Mouse (Mus musculus): ENCODE measurements around the gene Msh4. TPM values are rescaled to one million over a fixed set of nuclear protein-coding genes. Genes with fewer than 3 reads are reported as not detected.
"Not testable (repeated sequence)": the region's sequence is repeated elsewhere in the genome, so short reads cannot be mapped to it uniquely, and the experiment has no call there.

Msh4 gene
- polyA plus RNA-seq, 1 experiment, result 0.02 TPM

DNA sequence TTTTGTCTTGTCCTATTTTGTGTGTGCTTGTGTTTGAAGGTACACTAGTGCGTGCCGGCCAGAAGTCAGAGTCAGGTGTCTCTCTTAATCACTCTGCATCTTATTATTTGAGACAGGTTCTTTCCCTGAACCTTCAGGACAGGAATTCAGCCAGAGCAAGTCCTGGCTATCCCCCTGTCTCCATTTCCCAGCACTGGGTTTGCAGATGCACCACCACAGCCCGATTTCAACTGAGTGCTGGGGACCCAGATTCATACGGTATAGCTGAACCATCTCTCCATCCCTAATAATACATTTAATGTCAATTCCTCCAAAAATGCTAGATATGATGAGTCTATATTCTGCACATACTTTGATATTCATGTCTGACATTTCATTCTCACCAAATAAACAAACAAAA, 71.9 kb downstream of the Msh4 start:
- no peak for TF ChIP-seq MAX (IDR thresholded peaks at IDR 0.05)
- TF ChIP-seq CTCF (IDR thresholded peaks at IDR 0.05; ENCODE audit: control insufficient read depth, insufficient read depth, insufficient read length), result no peak
- TF ChIP-seq MYOG (IDR thresholded peaks at IDR 0.05; ENCODE audit: control insufficient read depth, extremely low read depth, insufficient read length), result no peak
- TF ChIP-seq MYOD1 (IDR thresholded peaks at IDR 0.05; ENCODE audit: control insufficient read depth, insufficient read length, low read depth), result no peak
- TF ChIP-seq USF1 (IDR thresholded peaks at IDR 0.05; ENCODE audit: low read depth), result no peak
- no peak for TF ChIP-seq CEBPB (IDR thresholded peaks at IDR 0.05; ENCODE audit: low read depth)
- no peak for TF ChIP-seq FOSL1 (IDR thresholded peaks at IDR 0.05; ENCODE audit: insufficient read depth, low read length, poor library complexity, severe bottlenecking)

DNA sequence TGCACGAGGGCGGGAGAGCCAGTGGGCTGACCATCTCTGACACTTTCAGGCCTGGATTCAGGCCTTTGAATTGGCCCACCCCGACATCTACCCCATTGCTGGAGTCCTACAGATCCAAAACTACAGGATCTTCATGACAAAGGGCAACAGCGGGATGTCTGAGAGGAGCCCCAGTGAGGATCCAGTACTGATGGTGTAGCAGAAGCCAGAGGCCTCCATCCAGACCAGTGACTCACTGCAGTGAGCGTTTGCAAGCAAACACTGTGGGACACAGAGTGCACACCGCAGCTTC, 73.3 kb downstream of the Msh4 start:
- TF ChIP-seq MYOG (IDR thresholded peaks at IDR 0.05; ENCODE audit: control insufficient read depth, extremely low read depth, insufficient read length), result no peak
- no peak for TF ChIP-seq FOSL1 (IDR thresholded peaks at IDR 0.05; ENCODE audit: insufficient read depth, low read length, poor library complexity, severe bottlenecking)
- TF ChIP-seq MYOD1 (IDR thresholded peaks at IDR 0.05; ENCODE audit: control insufficient read depth, insufficient read length, low read depth), result no peak
- TF ChIP-seq MAX (IDR thresholded peaks at IDR 0.05), result no peak
- no peak for TF ChIP-seq USF1 (IDR thresholded peaks at IDR 0.05; ENCODE audit: low read depth)
- no peak for TF ChIP-seq CEBPB (IDR thresholded peaks at IDR 0.05; ENCODE audit: low read depth)
- TF ChIP-seq CTCF (IDR thresholded peaks at IDR 0.05; ENCODE audit: control insufficient read depth, insufficient read depth, insufficient read length), result no peak
- no peaks in the 10 kb centered on the region for H3K36me3 ChIP-seq (ENCODE audit: control insufficient read depth, insufficient read depth)
- H3K79me3 ChIP-seq (ENCODE audit: low read depth), result no peaks in the 10 kb centered on the region
- H3ac ChIP-seq (ENCODE audit: control insufficient read depth, insufficient read length, low read depth), result no peak overlapping the region
- no peaks in the 10 kb centered on the region for H3K79me2 ChIP-seq (ENCODE audit: control insufficient read depth, insufficient read depth)
- no peak overlapping the region for H3K4me3 ChIP-seq (ENCODE audit: insufficient read depth, poor library complexity, severe bottlenecking)
- H3K27me3 ChIP-seq (ENCODE audit: control insufficient read depth, insufficient read depth, insufficient read length), result no peaks in the 10 kb centered on the region

More for the DNA sequence above, 71.9 kb downstream of the Msh4 start:
- Histone ChIP-seq H3K36me3 (ENCODE audit: control insufficient read depth, insufficient read depth) (no peaks in the 10 kb centered on the region), H3K79me2 (ENCODE audit: control insufficient read depth, insufficient read depth) (no peaks in the 10 kb centered on the region), H3K4me3 (ENCODE audit: insufficient read depth, poor library complexity, severe bottlenecking) (no peak overlapping the region), H3K79me3 (ENCODE audit: low read depth) (no peaks in the 10 kb centered on the region), H3ac (ENCODE audit: control insufficient read depth, insufficient read length, low read depth) (no peak overlapping the region), H3K27me3 (ENCODE audit: control insufficient read depth, insufficient read depth, insufficient read length) (no peaks in the 10 kb centered on the region)

DNA sequence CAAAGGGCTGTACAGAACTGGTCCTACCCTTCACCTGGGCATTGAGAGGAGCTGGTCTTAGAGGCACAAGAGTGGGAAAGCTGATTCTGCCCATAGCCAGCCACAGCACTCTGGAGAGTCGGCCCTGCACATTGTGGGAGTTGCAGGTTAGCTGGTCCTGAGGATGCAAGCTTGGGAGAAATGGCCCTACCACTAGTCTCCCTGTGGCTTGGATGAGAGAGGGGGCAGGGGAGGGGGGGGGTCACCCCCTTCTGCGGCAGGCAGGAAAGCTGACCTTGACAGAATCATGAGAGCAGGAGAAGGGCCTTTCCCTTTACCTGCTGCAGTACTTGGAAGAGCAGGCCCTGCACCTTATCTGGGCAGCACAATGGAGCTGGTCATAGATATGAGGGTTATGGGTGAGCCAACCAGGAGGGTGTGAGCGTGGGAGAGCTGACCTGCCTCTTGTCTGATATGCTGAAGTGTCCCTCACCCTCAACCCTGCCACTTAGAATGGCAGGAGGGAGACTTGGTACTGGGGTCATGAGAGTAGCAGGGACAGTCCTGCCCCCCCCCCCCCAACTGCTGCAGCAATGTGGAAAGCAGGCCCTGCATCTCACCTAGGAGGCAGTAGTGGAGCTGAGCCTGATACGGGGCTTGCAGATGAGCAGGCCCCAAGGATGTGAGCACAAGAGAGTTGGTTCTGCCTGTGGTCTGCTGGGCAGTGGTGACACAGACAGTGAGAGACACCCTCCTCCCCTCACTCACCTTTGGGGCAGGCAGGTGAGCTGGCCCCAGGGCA, 73.9 kb downstream of the Msh4 start:
- Histone ChIP-seq H3K79me3 (ENCODE audit: low read depth) (no peaks in the 10 kb centered on the region), H3K79me2 (ENCODE audit: control insufficient read depth, insufficient read depth) (no peaks in the 10 kb centered on the region), H3K27me3 (ENCODE audit: control insufficient read depth, insufficient read depth, insufficient read length) (no peaks in the 10 kb centered on the region), H3K4me3 (ENCODE audit: insufficient read depth, poor library complexity, severe bottlenecking) (no peak overlapping the region), H3K36me3 (ENCODE audit: control insufficient read depth, insufficient read depth) (no peaks in the 10 kb centered on the region), H3ac (ENCODE audit: control insufficient read depth, insufficient read length, low read depth) (no peak overlapping the region)
- no peak for TF ChIP-seq MAX (IDR thresholded peaks at IDR 0.05)
- no peak for TF ChIP-seq CTCF (IDR thresholded peaks at IDR 0.05; ENCODE audit: control insufficient read depth, insufficient read depth, insufficient read length)
- TF ChIP-seq USF1 (IDR thresholded peaks at IDR 0.05; ENCODE audit: low read depth), result no peak

DNA sequence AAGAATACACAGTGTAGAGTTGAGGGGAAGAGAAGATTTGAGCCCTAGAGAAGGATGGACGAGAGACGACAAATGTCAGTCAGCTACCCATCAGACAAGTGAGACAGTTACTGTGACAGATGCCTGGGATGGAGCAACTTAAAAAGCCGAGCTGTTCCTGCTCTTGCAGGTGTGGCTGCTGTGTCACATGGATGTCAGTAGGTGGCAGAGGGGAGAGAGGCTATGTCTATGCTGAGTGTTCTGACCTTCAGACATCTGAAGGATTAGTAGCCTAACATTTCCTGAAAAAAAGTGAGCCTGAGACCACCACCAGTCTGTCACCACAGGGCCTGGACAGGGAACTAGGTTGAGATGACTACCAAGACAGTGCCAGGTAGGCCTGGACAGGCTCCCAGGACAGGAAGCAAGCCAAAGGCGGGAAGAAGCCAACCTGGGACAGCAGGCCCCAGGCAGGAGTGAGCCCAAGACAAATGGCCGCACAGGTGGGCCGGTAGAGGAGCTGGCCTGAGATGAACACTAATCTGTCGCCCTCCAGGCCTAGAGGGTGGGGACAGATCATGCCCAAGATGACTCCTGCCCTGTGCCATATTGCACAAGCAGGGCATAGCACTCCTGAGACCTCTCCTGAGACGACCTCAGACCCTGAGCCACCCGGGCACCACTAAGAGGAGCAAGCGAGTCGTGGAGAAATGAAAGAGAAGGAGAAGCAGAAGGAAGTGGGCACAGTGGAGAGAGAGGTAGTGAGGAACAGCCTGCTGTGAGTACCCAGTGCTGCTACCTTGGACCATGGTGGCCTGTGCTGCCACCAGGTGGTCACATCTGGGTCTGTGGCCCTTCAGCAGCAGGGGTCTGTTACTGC, 74.7 kb downstream of the Msh4 start:
- Histone ChIP-seq H3K79me2 (ENCODE audit: control insufficient read depth, insufficient read depth) (no peaks in the 10 kb centered on the region), H3K36me3 (ENCODE audit: control insufficient read depth, insufficient read depth) (no peaks in the 10 kb centered on the region), H3K27me3 (ENCODE audit: control insufficient read depth, insufficient read depth, insufficient read length) (no peaks in the 10 kb centered on the region), H3K4me3 (ENCODE audit: insufficient read depth, poor library complexity, severe bottlenecking) (no peak overlapping the region), H3ac (ENCODE audit: control insufficient read depth, insufficient read length, low read depth) (no peak overlapping the region), H3K79me3 (ENCODE audit: low read depth) (no peaks in the 10 kb centered on the region)
- TF ChIP-seq MAX (IDR thresholded peaks at IDR 0.05), result no peak
- TF ChIP-seq MYOD1 (IDR thresholded peaks at IDR 0.05; ENCODE audit: control insufficient read depth, insufficient read length, low read depth), result no peak
- TF ChIP-seq CEBPB (IDR thresholded peaks at IDR 0.05; ENCODE audit: low read depth), result no peak
- no peak for TF ChIP-seq USF1 (IDR thresholded peaks at IDR 0.05; ENCODE audit: low read depth)
- no peak for TF ChIP-seq CTCF (IDR thresholded peaks at IDR 0.05; ENCODE audit: control insufficient read depth, insufficient read depth, insufficient read length)
- TF ChIP-seq MYOG (IDR thresholded peaks at IDR 0.05; ENCODE audit: control insufficient read depth, extremely low read depth, insufficient read length), result no peak
- TF ChIP-seq FOSL1 (IDR thresholded peaks at IDR 0.05; ENCODE audit: insufficient read depth, low read length, poor library complexity, severe bottlenecking), result no peak

DNA sequence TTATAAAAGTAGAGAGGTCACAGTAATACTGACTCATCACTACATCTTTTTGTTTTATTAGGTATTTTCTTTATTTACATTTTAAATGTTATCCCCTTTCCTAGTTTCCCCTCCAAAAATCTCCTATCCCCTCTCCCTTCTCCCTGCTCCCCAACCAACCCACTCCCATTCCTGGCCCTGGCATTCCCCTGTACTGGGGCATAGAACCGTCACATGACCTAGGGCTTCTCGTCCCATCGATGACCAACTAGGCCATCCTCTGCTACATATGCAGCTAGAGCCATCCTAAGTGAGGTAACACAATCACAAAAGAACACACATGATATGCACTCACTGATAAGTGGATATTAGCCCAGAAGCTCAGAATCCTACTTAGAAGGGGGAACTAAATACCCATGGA, 76.2 kb downstream of the Msh4 start:
- not testable (repeated sequence) for H3K36me3 ChIP-seq (ENCODE audit: control insufficient read depth, insufficient read depth); H3K79me2 ChIP-seq (ENCODE audit: control insufficient read depth, insufficient read depth); H3K79me3 ChIP-seq (ENCODE audit: low read depth); H3K4me3 ChIP-seq (ENCODE audit: insufficient read depth, poor library complexity, severe bottlenecking); H3K27me3 ChIP-seq (ENCODE audit: control insufficient read depth, insufficient read depth, insufficient read length); H3ac ChIP-seq (ENCODE audit: control insufficient read depth, insufficient read length, low read depth)

DNA sequence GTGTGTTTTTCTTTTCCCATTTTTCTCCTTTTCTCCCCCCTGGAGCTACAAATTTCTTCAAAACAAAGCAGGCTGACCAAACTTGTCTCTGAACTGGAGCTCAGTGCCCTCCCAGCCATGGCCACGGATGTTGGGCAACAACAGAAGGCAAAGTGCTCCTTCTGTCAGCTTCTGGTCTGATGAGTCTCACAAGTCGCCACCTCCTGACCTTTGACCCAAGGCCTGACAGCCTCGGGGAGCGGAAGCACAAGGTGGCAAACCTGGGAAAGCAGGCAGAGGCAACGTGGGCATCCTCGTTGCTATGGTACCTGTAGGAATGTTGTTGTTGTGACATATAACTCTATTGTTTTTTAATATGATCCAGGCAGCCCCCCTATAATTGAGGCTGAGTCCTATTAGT, 79.3 kb downstream of the Msh4 start:
- TF ChIP-seq CTCF (IDR thresholded peaks at IDR 0.05; ENCODE audit: control insufficient read depth, insufficient read depth, insufficient read length), result no peak
- TF ChIP-seq MYOG (IDR thresholded peaks at IDR 0.05; ENCODE audit: control insufficient read depth, extremely low read depth, insufficient read length), result no peak
- TF ChIP-seq CEBPB (IDR thresholded peaks at IDR 0.05; ENCODE audit: low read depth), result no peak
- TF ChIP-seq FOSL1 (IDR thresholded peaks at IDR 0.05; ENCODE audit: insufficient read depth, low read length, poor library complexity, severe bottlenecking), result no peak
- no peak for TF ChIP-seq USF1 (IDR thresholded peaks at IDR 0.05; ENCODE audit: low read depth)
- no peak for TF ChIP-seq MAX (IDR thresholded peaks at IDR 0.05)
- TF ChIP-seq MYOD1 (IDR thresholded peaks at IDR 0.05; ENCODE audit: control insufficient read depth, insufficient read length, low read depth), result no peak
- H3K79me2 ChIP-seq (ENCODE audit: control insufficient read depth, insufficient read depth), result no peaks in the 10 kb centered on the region
- H3K4me3 ChIP-seq (ENCODE audit: insufficient read depth, poor library complexity, severe bottlenecking), result no peak overlapping the region
- no peaks in the 10 kb centered on the region for H3K27me3 ChIP-seq (ENCODE audit: control insufficient read depth, insufficient read depth, insufficient read length)
- no peaks in the 10 kb centered on the region for H3K79me3 ChIP-seq (ENCODE audit: low read depth)
- H3ac ChIP-seq (ENCODE audit: control insufficient read depth, insufficient read length, low read depth), result no peak overlapping the region
- H3K36me3 ChIP-seq (ENCODE audit: control insufficient read depth, insufficient read depth), result no peaks in the 10 kb centered on the region

Measured in C2C12 (cell line).